22 mouse cellular contexts compared by ENCODE assay signal in the genomic region with DNA sequence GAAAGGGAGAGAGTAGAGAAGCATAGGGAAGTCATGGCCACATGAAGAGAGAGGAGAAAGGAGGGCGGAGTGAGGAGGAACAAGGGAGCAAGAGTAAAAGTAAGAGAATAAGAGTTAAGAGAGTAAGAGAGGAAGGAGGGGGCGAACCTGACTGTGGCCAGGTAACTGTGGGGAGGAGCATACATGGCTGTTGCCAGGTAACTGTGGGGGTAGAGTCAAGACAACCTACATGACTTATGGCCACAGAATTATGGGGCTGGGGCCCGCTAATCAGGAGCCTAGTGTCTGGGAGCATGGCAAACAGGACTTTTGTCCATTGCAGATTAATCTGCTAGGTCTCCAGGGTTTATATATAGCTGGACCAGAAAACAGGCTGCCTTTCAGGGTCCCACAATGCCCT.
DNase-seq lines count a peak whose midpoint lies in the region; ATAC-seq lines count a peak whose summit lies in the region.
"Had no signal": no experiment of that assay in that cellular context is flagged by ENCODE, and none has a peak within 500 bp of the region (broad histone marks: within the 10 kb centered on the region; RNA-seq: fewer than 3 reads in every experiment).

No protein-coding gene starts in this region.

- H3K27ac ChIP-seq in kidney, embryonic 14.5 days (ENCODE audit: low read depth, low read length) = no peak overlapping the region
- no peak overlapping the region for H3K27ac ChIP-seq in kidney, embryonic 15.5 days
- no peak overlapping the region for H3K27ac ChIP-seq in kidney, embryonic 16.5 days (ENCODE audit: low read length)

- no peaks in the 10 kb centered on the region for H3K9me3 ChIP-seq in kidney, embryonic 14.5 days (ENCODE audit: control insufficient read depth, low read length)
- no peaks in the 10 kb centered on the region for H3K9me3 ChIP-seq in kidney, embryonic 15.5 days (replicated peaks)
- H3K9me3 ChIP-seq in kidney, embryonic 16.5 days (ENCODE audit: low read length) = 0 out of 2 replicates have a peak, but pooled peaks cover 3% of the 10 kb centered on the region
- H3K9me3 ChIP-seq: G1E had no signal

- DNase-seq in heart, adult 11 months = peak; percentile 63
- no peak for DNase-seq in heart, adult 18-20 months
- DNase-seq in kidney, postnatal 14 days = no peak
- no peak for DNase-seq in kidney, adult 9 months
- no peak for DNase-seq in kidney, adult 11 months
- DNase-seq: adrenal gland, adult 2 months; adrenal gland, adult 8-10 months; adrenal gland, postnatal 10 days; adrenal gland, postnatal 14 days; adrenal gland, postnatal 25 days; adrenal gland, postnatal 36 days; B cell, adult 2 months; cerebellum, adult 11 months; cerebellum, adult 11-12 months had no signal

- no peaks in the 10 kb centered on the region for H3K4me1 ChIP-seq in kidney, embryonic 14.5 days (ENCODE audit: control insufficient read depth, insufficient read depth, low read length)
- H3K4me1 ChIP-seq in kidney, embryonic 15.5 days = no peaks in the 10 kb centered on the region
- H3K4me1 ChIP-seq in kidney, embryonic 16.5 days (ENCODE audit: insufficient read depth, low read length) = no peaks in the 10 kb centered on the region

- no peak overlapping the region for H3K4me3 ChIP-seq in kidney, embryonic 14.5 days (ENCODE audit: low read length)
- no peak overlapping the region for H3K4me3 ChIP-seq in kidney, embryonic 15.5 days (replicated peaks)
- H3K4me3 ChIP-seq in kidney, embryonic 16.5 days (ENCODE audit: low read length) = no peak overlapping the region

- no peaks in the 10 kb centered on the region for H3K27me3 ChIP-seq in kidney, embryonic 14.5 days (ENCODE audit: control insufficient read depth, insufficient read depth, low read length)
- no peaks in the 10 kb centered on the region for H3K27me3 ChIP-seq in kidney, embryonic 15.5 days
- H3K27me3 ChIP-seq in kidney, embryonic 16.5 days (ENCODE audit: insufficient read depth, low read length) = no peaks in the 10 kb centered on the region
- H3K27me3 ChIP-seq: CH12.LX had no signal

- H3K9ac ChIP-seq in kidney, embryonic 14.5 days (ENCODE audit: low read depth, low read length) = no peak overlapping the region
- H3K9ac ChIP-seq in kidney, embryonic 15.5 days = no peak overlapping the region
- H3K9ac ChIP-seq in kidney, embryonic 16.5 days (replicated peaks; ENCODE audit: low read length) = no peak overlapping the region

- 86% methylated on average over 3 of the region's 3 CpGs for WGBS in kidney, embryonic 14.5 days
- 90% methylated on average over 3 of the region's 3 CpGs for WGBS in kidney, embryonic 15.5 days
- WGBS in kidney, embryonic 16.5 days = 90% methylated on average over 3 of the region's 3 CpGs

- ATAC-seq in kidney, embryonic 14.5 days (ENCODE audit: low FRiP score, low TSS enrichment) = 0 out of 2 replicates have a peak, but pooled peaks have one; percentile 39
- ATAC-seq in kidney, embryonic 15.5 days (replicated peaks; ENCODE audit: low FRiP score) = 0 out of 2 replicates have a peak, but pooled peaks have one; percentile 9
- peak; percentile 57; the same call in 1 of the 2 replicates for ATAC-seq in kidney, embryonic 16.5 days (ENCODE audit: low FRiP score, low TSS enrichment)
- ATAC-seq: activated CD4-positive, CD25-positive, alpha-beta regulatory T cell, adult 4 months; CD4-positive, CD25-positive, alpha-beta regulatory T cell, adult 4 months; Patski had no signal

- H3K36me3 ChIP-seq in kidney, embryonic 14.5 days (ENCODE audit: control insufficient read depth, insufficient read depth, low read length) = no peaks in the 10 kb centered on the region
- H3K36me3 ChIP-seq in kidney, embryonic 15.5 days = no peaks in the 10 kb centered on the region
- no peaks in the 10 kb centered on the region for H3K36me3 ChIP-seq in kidney, embryonic 16.5 days (ENCODE audit: insufficient read depth, low read length)
- H3K36me3 ChIP-seq: G1E had no signal

- H3K4me2 ChIP-seq in kidney, embryonic 14.5 days (replicated peaks; ENCODE audit: low read depth, low read length) = no peak overlapping the region
- H3K4me2 ChIP-seq in kidney, embryonic 15.5 days = no peak overlapping the region
- H3K4me2 ChIP-seq in kidney, embryonic 16.5 days (replicated peaks; ENCODE audit: low read depth, low read length) = no peak overlapping the region
